Mouse (Mus musculus) forebrain, postnatal 0 days (tissue): ENCODE measurements around the gene Dock2. TPM values are rescaled to one million over a fixed set of nuclear protein-coding genes. Genes with fewer than 3 reads are reported as not detected.

Experiments used
- ATAC-seq: fragments of 200-750 bp; cut with Nextera tagmentation; 2 replicates; pipeline ENCODE4 v1.8.0; 2017; ENCODE audit warnings: mild to moderate bottlenecking, moderate library complexity
- DNase-seq: peaks from one replicate; pipeline ENCODE4 v3.0.0-alpha.2; 2015
- H3K27ac ChIP-seq: fragments of 300-500 bp; sonication (generic); 2 replicates; pipeline ENCODE4 v1.5.1; 2014; ENCODE audit warnings: low read depth, mild to moderate bottlenecking, antibody characterized with exemption, low read length, moderate library complexity, mixed read lengths
- H3K27me3 ChIP-seq: fragments of 300-500 bp; sonication (generic); 2 replicates; pipeline ENCODE4 v1.6.1; 2014; ENCODE audit warnings: mild to moderate bottlenecking, low read length, mixed read lengths; ENCODE audit not compliant: insufficient read depth
- H3K36me3 ChIP-seq: fragments of 300-500 bp; sonication (generic); 2 replicates; pipeline ENCODE4 v1.6.1; 2014; ENCODE audit warnings: mild to moderate bottlenecking, moderate library complexity; ENCODE audit not compliant: insufficient read depth
- H3K4me1 ChIP-seq: fragments of 300-500 bp; sonication (generic); 2 replicates; pipeline ENCODE4 v1.6.1; 2014; ENCODE audit warnings: antibody characterized with exemption; ENCODE audit not compliant: insufficient read depth
- H3K4me2 ChIP-seq: fragments of 300-500 bp; sonication (generic); 2 replicates; pipeline ENCODE4 v1.6.1; 2014; ENCODE audit warnings: low read depth, mild to moderate bottlenecking, moderate library complexity
- H3K4me3 ChIP-seq: fragments of 300-500 bp; sonication (generic); 2 replicates; pipeline ENCODE4 v1.5.1; 2014; ENCODE audit warnings: low read depth, low read length, mixed read lengths
- H3K9ac ChIP-seq: fragments of 300-500 bp; sonication (generic); 2 replicates; pipeline ENCODE4 v1.6.1; 2014; ENCODE audit warnings: mild to moderate bottlenecking
- H3K9me3 ChIP-seq: fragments of 300-500 bp; sonication (generic); 2 replicates; pipeline ENCODE4 v1.6.1; 2016; ENCODE audit warnings: low read length
- CTCF ChIP-seq: sonication (generic); IDR thresholded peaks from 2 replicates; pipeline ENCODE4 v1.5.1; 2016; ENCODE audit warnings: antibody characterized with exemption, control low read depth, low read depth
- WGBS: fragments of 180-500 bp; shearing (Covaris S2); extraction: QIAGEN DNeasy Blood & Tissue Kit; methylation state at CpG from one replicate; pipeline ENCODE4 v1.1.7; 2014; 5-methylcytosine and 5-hydroxymethylcytosine counted together
- polyA plus RNA-seq: library from polyadenylated mRNA; unstranded; fragments of >200 nt; fragmentation: Nextera tagmentation; extraction: Ambion mirVana; gene quantifications from 2 replicates; pipeline ENCODE4 v1.2.1, GENCODE M21; 2015
- total RNA-seq: library from RNA; depleted of rRNA; stranded (reverse); fragments of >200 nt; gene quantifications from 2 replicates; pipeline ENCODE4 v1.2.3, GENCODE M21; 2014

Dock2 gene
- total and polyA plus RNA-seq, 2 experiments from 2014 or later = 0.63 to 2.3 TPM

GRCm38 (mm10) chr11:34406850-34407249 is 376.8 kb downstream of the Dock2 start:
- Histone ChIP-seq H3K4me1 (no peaks in the 10 kb centered on the region), H3K4me2 (no peak overlapping the region), H3K36me3 (no peaks in the 10 kb centered on the region), H3K4me3 (no peak overlapping the region), H3K27me3 (no peaks in the 10 kb centered on the region), H3K9ac (no peak overlapping the region), H3K9me3 (no peaks in the 10 kb centered on the region), H3K27ac (no peak overlapping the region)
- no peak for DNase-seq
- WGBS = 22% methylated on average over 5 of the region's 5 CpGs
- no peak for TF ChIP-seq CTCF
- no peak for ATAC-seq

GRCm38 (mm10) chr11:34406309-34406708 is 377.4 kb downstream of the Dock2 start:
- no peak for ATAC-seq
- H3K27ac ChIP-seq = no peak overlapping the region
- H3K9me3 ChIP-seq = no peaks in the 10 kb centered on the region
- WGBS = 65% methylated on average over 8 of the region's 8 CpGs
- H3K27me3 ChIP-seq = no peaks in the 10 kb centered on the region
- no peak overlapping the region for H3K4me2 ChIP-seq
- no peak for DNase-seq
- TF ChIP-seq CTCF = no peak
- no peak overlapping the region for H3K4me3 ChIP-seq
- no peak overlapping the region for H3K9ac ChIP-seq
- no peaks in the 10 kb centered on the region for H3K36me3 ChIP-seq
- H3K4me1 ChIP-seq = no peaks in the 10 kb centered on the region

- Histone ChIP-seq H3K27ac (no peak overlapping the region), H3K4me3 (no peak overlapping the region), H3K4me2 (no peak overlapping the region), H3K27me3 (no peaks in the 10 kb centered on the region), H3K9me3 (no peaks in the 10 kb centered on the region), H3K36me3 (no peaks in the 10 kb centered on the region), H3K4me1 (no peaks in the 10 kb centered on the region), H3K9ac (no peak overlapping the region)
- WGBS = 80% methylated on average over 1 of the region's 1 CpGs
- no peak for ATAC-seq
- DNase-seq = no peak
- TF ChIP-seq CTCF = no peak
These were observed 378.4 kb downstream of the Dock2 start for GRCm38 (mm10) chr11:34405311-34405710.

DNA sequence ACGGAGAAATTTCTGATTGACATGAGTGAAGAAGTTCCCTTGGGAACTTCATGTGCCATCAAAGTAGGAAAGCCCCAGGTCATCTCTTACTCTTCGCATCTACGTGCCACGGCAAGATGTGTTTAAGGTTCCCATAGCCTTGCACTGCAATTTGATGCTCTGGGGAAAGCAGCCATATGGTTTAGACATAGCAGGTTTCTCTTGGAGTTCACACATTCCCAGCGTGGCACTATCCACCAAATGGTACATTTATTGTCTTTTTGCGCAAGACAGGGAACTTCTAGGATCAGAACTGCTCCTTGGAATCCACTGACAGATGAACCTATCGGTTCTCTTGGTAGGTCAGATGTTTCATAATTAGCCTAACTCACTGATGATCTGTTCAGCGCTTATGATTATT is 382.3 kb downstream of the Dock2 start:
- TF ChIP-seq CTCF = no peak
- no peak for DNase-seq
- WGBS = 84% methylated on average over 8 of the region's 8 CpGs
- Histone ChIP-seq H3K9ac (no peak overlapping the region), H3K36me3 (no peaks in the 10 kb centered on the region), H3K27ac (no peak overlapping the region), H3K27me3 (no peaks in the 10 kb centered on the region), H3K4me1 (no peaks in the 10 kb centered on the region), H3K4me2 (no peak overlapping the region), H3K9me3 (no peaks in the 10 kb centered on the region), H3K4me3 (no peak overlapping the region)
- no peak for ATAC-seq

- no peak for DNase-seq
- Histone ChIP-seq H3K36me3 (no peaks in the 10 kb centered on the region), H3K4me2 (no peak overlapping the region), H3K9me3 (no peaks in the 10 kb centered on the region), H3K9ac (no peak overlapping the region), H3K27ac (no peak overlapping the region), H3K4me1 (no peaks in the 10 kb centered on the region), H3K4me3 (no peak overlapping the region), H3K27me3 (no peaks in the 10 kb centered on the region)
- WGBS = 96% methylated on average over 2 of the region's 2 CpGs
- ATAC-seq = no peak
- no peak for TF ChIP-seq CTCF
These were observed 385.1 kb downstream of the Dock2 start for GRCm38 (mm10) chr11:34398555-34398954.

- no peak for DNase-seq
- Histone ChIP-seq H3K27me3 (no peaks in the 10 kb centered on the region), H3K9me3 (no peaks in the 10 kb centered on the region), H3K27ac (no peak overlapping the region), H3K36me3 (no peaks in the 10 kb centered on the region), H3K4me2 (no peak overlapping the region), H3K9ac (no peak overlapping the region), H3K4me1 (no peaks in the 10 kb centered on the region), H3K4me3 (no peak overlapping the region)
- TF ChIP-seq CTCF = no peak
- WGBS = 95% methylated on average over 5 of the region's 5 CpGs
- ATAC-seq = no peak
These were observed 386.0 kb downstream of the Dock2 start for GRCm38 (mm10) chr11:34397661-34398060.

- no peaks in the 10 kb centered on the region for H3K4me1 ChIP-seq
- no peak for DNase-seq
- no peak for TF ChIP-seq CTCF
These were observed 387.9 kb downstream of the Dock2 start for GRCm38 (mm10) chr11:34395802-34396201.

GRCm38 (mm10) chr11:34392105-34392504 is 391.6 kb downstream of the Dock2 start:
- Histone ChIP-seq H3K4me3 (no peak overlapping the region), H3K36me3 (no peaks in the 10 kb centered on the region), H3K4me1 (no peaks in the 10 kb centered on the region), H3K9me3 (no peaks in the 10 kb centered on the region), H3K27ac (no peak overlapping the region), H3K27me3 (no peaks in the 10 kb centered on the region), H3K4me2 (no peak overlapping the region), H3K9ac (no peak overlapping the region)
- TF ChIP-seq CTCF = no peak
- ATAC-seq (no peak), DNase-seq (no peak)
- WGBS = 57% methylated on average over 4 of the region's 4 CpGs

More at GRCm38 (mm10) chr11:34395802-34396201, 387.9 kb downstream of the Dock2 start:
- Histone ChIP-seq H3K9ac (no peak overlapping the region), H3K36me3 (no peaks in the 10 kb centered on the region), H3K27ac (no peak overlapping the region), H3K27me3 (no peaks in the 10 kb centered on the region), H3K4me3 (no peak overlapping the region), H3K9me3 (no peaks in the 10 kb centered on the region), H3K4me2 (no peak overlapping the region)
- WGBS = 88% methylated on average over 3 of the region's 3 CpGs
- no peak for ATAC-seq
